Mouse (Mus musculus) ES-Bruce4 (cell line): ENCODE measurements around the gene Acsl4.

Experiments
- CTCF ChIP-seq: IDR thresholded peaks from one replicate; pipeline ENCODE4 v1.8.1; 2011; ENCODE audit warnings: low read depth, low read length
- EP300 ChIP-seq: IDR thresholded peaks from 2 replicates; pipeline ENCODE4 v1.6.1; 2011; ENCODE audit warnings: low read depth, low read length; ENCODE audit not compliant: insufficient read depth
- POLR2A ChIP-seq: IDR thresholded peaks from one replicate; pipeline ENCODE4 v1.8.1; 2011; ENCODE audit warnings: low read length; ENCODE audit not compliant: insufficient read depth

DNA sequence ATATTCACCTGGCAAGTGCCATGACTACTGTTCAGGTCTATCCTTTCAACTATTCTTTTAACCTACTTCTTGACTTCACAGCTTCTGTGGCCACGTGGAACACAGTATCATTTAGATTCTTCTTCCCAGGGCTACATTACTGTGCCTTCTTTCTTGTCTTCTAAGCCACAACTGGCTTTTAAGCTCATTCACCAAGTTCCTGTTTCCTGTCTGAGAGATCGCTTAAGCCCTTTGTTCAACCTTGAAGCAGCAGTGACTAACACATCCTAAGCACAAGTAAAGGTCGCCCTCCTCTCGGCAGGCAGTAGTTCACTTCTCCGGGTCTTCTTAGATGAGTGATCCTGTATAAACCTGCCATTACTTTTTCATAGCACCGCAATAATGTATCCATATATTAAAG is 10.4 kb downstream of the Acsl4 start:
- TF ChIP-seq POLR2A = no peak
- no peak for TF ChIP-seq CTCF
- TF ChIP-seq EP300 = no peak
